Mouse (Mus musculus): Measurements from ENCODE around the gene BC055324. TPM values are rescaled to one million over a fixed set of nuclear protein-coding genes. Genes with fewer than 3 reads are reported as not detected.

The BC055324 gene
- polyA plus RNA-seq (2012), result 1.5 and 1.9 TPM in 2 replicates

GRCm38 (mm10) chr1:163994721-163995608 is at the start of gene BC055324, which contains the start of gene Mettl18:
Gene BC055324 (minus strand): TSS chr1:163994796.
Gene Mettl18 (plus strand): TSS chr1:163994889.

GRCm38 (mm10) chr1:163928846-163929245 is 65.8 kb downstream of the BC055324 start, which contains the start of gene Scyl3:
Gene Scyl3 (plus strand): TSS chr1:163929100.

Other genes starting within 250 kb of the BC055324 start
- gene Kifap3, start 215.2 kb downstream of the BC055324 start, polyA plus RNA-seq (2012), result 2.9 and 3.1 TPM in 2 replicates
- 5.3 and 6.5 TPM in 2 replicates for gene Scyl3, start 65.7 kb downstream of the BC055324 start, polyA plus RNA-seq (2012)
- 0.48 and 0.61 TPM in 2 replicates for gene Mettl18, start 93 bp upstream of the BC055324 start, polyA plus RNA-seq (2012)
- 0.02 TPM in 2 replicates for gene Sele, start 53.4 kb upstream of the BC055324 start, polyA plus RNA-seq (2012)
- gene Sell, start 67.2 kb upstream of the BC055324 start, polyA plus RNA-seq (2012), result 22.7 and 29.7 TPM in 2 replicates
- gene Selp, start 120.5 kb upstream of the BC055324 start, polyA plus RNA-seq (2012), result 7.9 and 8.3 TPM in 2 replicates
- 0.56 and 0.65 TPM in 2 replicates for gene F5, start 157.0 kb upstream of the BC055324 start, polyA plus RNA-seq (2012)

All from megakaryocyte-erythroid progenitor cell, adult 5 weeks (primary cell).